ENCODE assay signal across 9 mouse cellular contexts in the genomic region with DNA sequence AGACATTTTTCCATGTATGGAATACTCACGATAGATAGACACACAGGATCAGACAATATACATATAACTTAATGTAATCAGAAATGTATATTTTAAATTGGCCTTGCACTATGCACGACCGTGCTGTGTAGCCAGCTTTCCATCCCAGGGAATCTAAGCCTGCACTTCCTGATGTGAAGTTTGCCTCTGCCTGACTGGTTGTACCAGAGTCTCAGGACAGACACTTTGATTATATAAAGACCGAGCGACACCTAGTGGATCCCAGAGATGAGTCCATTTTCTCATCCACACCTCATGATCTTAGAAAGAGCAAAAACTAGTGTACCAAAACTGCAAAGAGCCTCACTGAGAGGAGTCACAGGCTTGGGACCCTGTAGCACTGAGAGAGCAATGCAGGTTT. TPM values are rescaled to one million over a fixed set of nuclear protein-coding genes. Genes with fewer than 3 reads are reported as not detected.
A peak's percentile ranks its signal among the peaks of the same experiment; 100 is the strongest.
DNase-seq lines count a peak whose midpoint lies in the region; ATAC-seq and TF ChIP-seq lines count a peak whose summit lies in the region.
"Had no signal": no experiment of that assay in that cellular context is flagged by ENCODE, and none has a peak within 500 bp of the region (broad histone marks: within the 10 kb centered on the region; RNA-seq: fewer than 3 reads in every experiment).

No protein-coding gene starts in this region.

- peak; percentile 46; the same call in 1 of the 2 replicates for ATAC-seq in forebrain, embryonic 11.5 days (replicated peaks; ENCODE audit: low FRiP score)
- peak; percentile 63; the same call in 1 of the 2 replicates for ATAC-seq in heart, postnatal 0 days (ENCODE audit: insufficient read depth, low read depth)
- ATAC-seq in liver, postnatal 0 days, result 0 out of 2 replicates have a peak, but pooled peaks have one; percentile 45

- peak; percentile 35 for TF ChIP-seq CTCF in E14TG2a.4 (conservative IDR thresholded peaks at IDR 0.05; ENCODE audit: low read length)
- peak; percentile 84 for TF ChIP-seq CTCF in heart, postnatal 0 days (IDR thresholded peaks at IDR 0.05; ENCODE audit: low read depth)
- TF ChIP-seq CTCF in liver, postnatal 0 days (IDR thresholded peaks at IDR 0.05; ENCODE audit: low read depth), result peak; percentile 76

- H3K36me3 ChIP-seq in E14TG2a.4 (ENCODE audit: insufficient read depth, low read length), result no peaks in the 10 kb centered on the region
- H3K36me3 ChIP-seq in forebrain, embryonic 11.5 days (ENCODE audit: control insufficient read depth, insufficient read depth, low read length), result no peaks in the 10 kb centered on the region
- H3K36me3 ChIP-seq in heart, postnatal 0 days (replicated peaks; ENCODE audit: control insufficient read depth, insufficient read depth, low read length), result peaks cover 55% of the 10 kb centered on the region
- H3K36me3 ChIP-seq in liver, postnatal 0 days (replicated peaks; ENCODE audit: insufficient read depth, low read length), result 0 out of 2 replicates have a peak, but pooled peaks cover 12% of the 10 kb centered on the region

- H3K27me3 ChIP-seq in E14TG2a.4 (ENCODE audit: insufficient read depth, low read length), result peaks cover 10% of the 10 kb centered on the region
- no peaks in the 10 kb centered on the region for H3K27me3 ChIP-seq in forebrain, embryonic 11.5 days (ENCODE audit: control insufficient read depth, insufficient read depth, low read length)
- no peaks in the 10 kb centered on the region for H3K27me3 ChIP-seq in heart, postnatal 0 days (ENCODE audit: control insufficient read depth, insufficient read depth, low read length)
- no peaks in the 10 kb centered on the region for H3K27me3 ChIP-seq in liver, postnatal 0 days (ENCODE audit: insufficient read depth, low read length)

- TF ChIP-seq EP300 in heart, postnatal 0 days (IDR thresholded peaks at IDR 0.05; ENCODE audit: low read depth), result no peak
- TF ChIP-seq EP300 in liver, postnatal 0 days (IDR thresholded peaks at IDR 0.05; ENCODE audit: low read depth), result no peak

- no peak overlapping the region for H3K4me2 ChIP-seq in forebrain, embryonic 11.5 days (ENCODE audit: low read depth, low read length, severe bottlenecking)
- no peak overlapping the region for H3K4me2 ChIP-seq in heart, postnatal 0 days (ENCODE audit: low read depth, low read length)
- no peak overlapping the region for H3K4me2 ChIP-seq in liver, postnatal 0 days (ENCODE audit: low read depth, low read length)

- peak; percentile 34 to 64 for DNase-seq in adrenal gland, postnatal 36 days
- DNase-seq in forebrain, embryonic 11.5 days (ENCODE audit: low spot score), result peak; percentile 55
- DNase-seq in heart, postnatal 0 days (ENCODE audit: low spot score), result peak; percentile 91
- peak; percentile 74 for DNase-seq in kidney, postnatal 14 days
- DNase-seq in liver, postnatal 0 days, result peak; percentile 43
- DNase-seq in ovary, postnatal 36 days (ENCODE audit: low spot score), result peak; percentile 25
- DNase-seq in spleen, postnatal 14 days (ENCODE audit: low spot score in 2 of 2), result no peak

- no peak overlapping the region for H3K9ac ChIP-seq in forebrain, embryonic 11.5 days (ENCODE audit: low read length)
- H3K9ac ChIP-seq in heart, postnatal 0 days (replicated peaks; ENCODE audit: low read depth, low read length), result no peak overlapping the region
- H3K9ac ChIP-seq in liver, postnatal 0 days (replicated peaks), result no peak overlapping the region

- H3K4me1 ChIP-seq in E14TG2a.4 (replicated peaks; ENCODE audit: low read depth, low read length), result peaks cover 13% of the 10 kb centered on the region
- H3K4me1 ChIP-seq in forebrain, embryonic 11.5 days (replicated peaks; ENCODE audit: control insufficient read depth, insufficient read depth, low read length), result no peaks in the 10 kb centered on the region
- H3K4me1 ChIP-seq in heart, postnatal 0 days (ENCODE audit: control insufficient read depth, insufficient read depth), result 0 out of 2 replicates have a peak, but pooled peaks cover 5% of the 10 kb centered on the region
- peaks cover 14% of the 10 kb centered on the region for H3K4me1 ChIP-seq in liver, postnatal 0 days (ENCODE audit: insufficient read depth)

- no peak overlapping the region for H3K27ac ChIP-seq in forebrain, embryonic 11.5 days (ENCODE audit: low read depth, low read length)
- no peak overlapping the region for H3K27ac ChIP-seq in heart, postnatal 0 days (ENCODE audit: low read depth)
- H3K27ac ChIP-seq in liver, postnatal 0 days (ENCODE audit: low read depth), result no peak overlapping the region

- no peak overlapping the region for H3K4me3 ChIP-seq in E14TG2a.4 (replicated peaks; ENCODE audit: low read length)
- H3K4me3 ChIP-seq in forebrain, embryonic 11.5 days (ENCODE audit: low read depth, low read length), result no peak overlapping the region
- H3K4me3 ChIP-seq in heart, postnatal 0 days (ENCODE audit: low read depth, low read length), result no peak overlapping the region
- H3K4me3 ChIP-seq in liver, postnatal 0 days (ENCODE audit: low read depth, low read length), result no peak overlapping the region
- H3K4me3 ChIP-seq: erythroblast, embryonic 14.5 days had no signal

- no peaks in the 10 kb centered on the region for H3K9me3 ChIP-seq in E14TG2a.4 (ENCODE audit: low read length)
- H3K9me3 ChIP-seq in forebrain, embryonic 11.5 days (ENCODE audit: control insufficient read depth, low read length), result no peaks in the 10 kb centered on the region
- no peaks in the 10 kb centered on the region for H3K9me3 ChIP-seq in heart, postnatal 0 days (replicated peaks; ENCODE audit: control insufficient read depth, low read length)
- no peaks in the 10 kb centered on the region for H3K9me3 ChIP-seq in liver, postnatal 0 days (ENCODE audit: low read length)

- 42% methylated on average over 5 of the region's 5 CpGs for WGBS in forebrain, embryonic 11.5 days
- 22% methylated on average over 5 of the region's 5 CpGs for WGBS in heart, postnatal 0 days
- WGBS in liver, postnatal 0 days (ENCODE audit: insufficient replicate concordance), result 30% methylated on average over 5 of the region's 5 CpGs

RNA-seq across cellular contexts. Expression of gene Agbl3, which starts 25.8 kb away (rescaled TPM):
- 10 to 100 TPM; 11.9 to 16.1 TPM for total RNA-seq in adrenal gland, postnatal 36 days (2021)
- 4.8 and 5.1 TPM in 2 replicates for polyA plus RNA-seq in forebrain, embryonic 11.5 days (2014; fragmentation: Nextera tagmentation; extraction: Ambion mirVana)
- 3.6 and 17.1 TPM in 2 replicates for total RNA-seq in heart, postnatal 0 days (2014; rRNA removed; ENCODE audit: low replicate concordance)
- polyA plus RNA-seq in heart, postnatal 0 days (2015; fragmentation: Nextera tagmentation; extraction: Ambion mirVana), result 7.9 and 8.0 TPM in 2 replicates
- 5.3 and 6.1 TPM in 2 replicates for polyA plus RNA-seq in liver, postnatal 0 days (2015; fragmentation: Nextera tagmentation; extraction: Ambion mirVana)

Comparison
In these comparisons a context has a peak if more than half of its experiments do, and no peak if none do; other contexts are left out.
1. DNase-seq: peak in adrenal gland, postnatal 36 days (2 of 2), forebrain, embryonic 11.5 days (single experiment), heart, postnatal 0 days (single experiment), kidney, postnatal 14 days (single experiment), liver, postnatal 0 days (single experiment) and ovary, postnatal 36 days (single experiment); none in spleen, postnatal 14 days (0 of 2).
2. Peak in every context shown above with its lines, with median percentiles within 50 percentile points of each other: CTCF ChIP-seq and ATAC-seq.